Mouse (Mus musculus) embryonic facial prominence, embryonic 14.5 days (tissue): ENCODE data around the gene Plau. TPM values are rescaled to one million over a fixed set of nuclear protein-coding genes. Genes with fewer than 3 reads are reported as not detected.

Source experiments
- ATAC-seq: fragments of 200-750 bp; cut with Nextera tagmentation; 2 replicates; pipeline ENCODE4 v1.8.0; 2017; ENCODE audit warnings: low read depth, moderate number of reproducible peaks, moderate TSS enrichment
- DNase-seq: peaks from one replicate; pipeline ENCODE4 v3.0.0-alpha.2; 2015; ENCODE audit warnings: low spot score
- H3K27ac ChIP-seq: fragments of 300-500 bp; sonication (generic); replicated peaks from 2 replicates; pipeline ENCODE4 v1.5.1; 2014; ENCODE audit warnings: low read depth, mild to moderate bottlenecking, low read length, moderate library complexity
- H3K27me3 ChIP-seq: fragments of 300-500 bp; sonication (generic); replicated peaks from 2 replicates; pipeline ENCODE4 v1.6.1; 2014; ENCODE audit warnings: low read length; ENCODE audit not compliant: control insufficient read depth, insufficient read depth
- H3K36me3 ChIP-seq: fragments of 300-500 bp; sonication (generic); 2 replicates; pipeline ENCODE4 v1.6.1; 2014; ENCODE audit warnings: low read length, mixed read lengths; ENCODE audit not compliant: control insufficient read depth, insufficient read depth
- H3K4me1 ChIP-seq: fragments of 300-500 bp; sonication (generic); 2 replicates; pipeline ENCODE4 v1.6.1; 2014; ENCODE audit warnings: antibody characterized with exemption, low read length; ENCODE audit not compliant: control insufficient read depth, insufficient read depth
- H3K4me2 ChIP-seq: fragments of 300-500 bp; sonication (generic); 2 replicates; pipeline ENCODE4 v1.6.1; 2014; ENCODE audit warnings: low read depth, mild to moderate bottlenecking, low read length, moderate library complexity, mixed read lengths
- H3K4me3 ChIP-seq: fragments of 300-500 bp; sonication (generic); 2 replicates; pipeline ENCODE4 v1.5.1; 2014; ENCODE audit warnings: low read depth, mild to moderate bottlenecking, low read length
- H3K9ac ChIP-seq: fragments of 300-500 bp; sonication (generic); 2 replicates; pipeline ENCODE4 v1.6.1; 2014; ENCODE audit warnings: low read depth, mild to moderate bottlenecking, low read length, moderate library complexity, mixed read lengths
- H3K9me3 ChIP-seq: fragments of 300-500 bp; sonication (generic); 2 replicates; pipeline ENCODE4 v1.6.1; 2016; ENCODE audit warnings: low read length; ENCODE audit not compliant: control insufficient read depth
- WGBS: fragments of 180-500 bp; shearing (Covaris S2); extraction: QIAGEN DNeasy Blood & Tissue Kit; methylation state at CpG from one replicate; pipeline ENCODE4 v1.1.7; 2014; 5-methylcytosine and 5-hydroxymethylcytosine counted together
- polyA plus RNA-seq: library from polyadenylated mRNA; unstranded; fragments of >200 nt; fragmentation: Nextera tagmentation; extraction: Ambion mirVana; gene quantifications from 2 replicates; pipeline ENCODE4 v1.2.1, GENCODE M21; 2014

Plau gene
- 2.5 and 2.8 TPM in 2 replicates for polyA plus RNA-seq

GRCm38 (mm10) chr14:20836171-20836904 is at the start of gene Plau:
TSS of gene Plau (plus strand) at chr14:20836660.
- ATAC-seq: peak; percentile 92
- peak; percentile 91 for DNase-seq
- Histone ChIP-seq H3K4me3 (peak within 1 kb of the TSS; percentile 45), H3K27me3 (no peaks in the 10 kb centered on the region), H3K27ac (no peak within 1 kb of the TSS), H3K36me3 (no peaks in the 10 kb centered on the region), H3K9me3 (no peaks in the 10 kb centered on the region), H3K4me2 (peak within 1 kb of the TSS; percentile 75), H3K4me1 (no peaks in the 10 kb centered on the region; the same call in 1 of the 2 replicates), H3K9ac (peak within 1 kb of the TSS; percentile 66)
- 2% methylated on average over 20 of the region's 33 CpGs for WGBS

GRCm38 (mm10) chr14:20788151-20788550 is 48.3 kb upstream of the Plau start:
- 72% methylated on average over 3 of the region's 3 CpGs for WGBS
- Histone ChIP-seq H3K4me3 (no peak overlapping the region), H3K36me3 (peaks cover 79% of the 10 kb centered on the region), H3K4me1 (peaks cover 17% of the 10 kb centered on the region), H3K9ac (no peak overlapping the region), H3K4me2 (no peak overlapping the region), H3K9me3 (no peaks in the 10 kb centered on the region), H3K27ac (no peak overlapping the region), H3K27me3 (no peaks in the 10 kb centered on the region)
- no peak for ATAC-seq
- no peak for DNase-seq

GRCm38 (mm10) chr14:20789593-20789992 is 46.9 kb upstream of the Plau start:
- Histone ChIP-seq H3K36me3 (peaks cover 65% of the 10 kb centered on the region), H3K27me3 (no peaks in the 10 kb centered on the region), H3K9ac (no peak overlapping the region), H3K4me2 (no peak overlapping the region), H3K27ac (no peak overlapping the region), H3K4me1 (peaks cover 18% of the 10 kb centered on the region), H3K9me3 (no peaks in the 10 kb centered on the region), H3K4me3 (no peak overlapping the region)
- 90% methylated on average over 4 of the region's 4 CpGs for WGBS
- no peak for ATAC-seq
- DNase-seq: no peak

GRCm38 (mm10) chr14:20790445-20790844 is 46.0 kb upstream of the Plau start:
- Histone ChIP-seq H3K9ac (no peak overlapping the region), H3K4me3 (no peak overlapping the region), H3K9me3 (no peaks in the 10 kb centered on the region), H3K27ac (no peak overlapping the region), H3K4me2 (no peak overlapping the region), H3K36me3 (peaks cover 60% of the 10 kb centered on the region), H3K27me3 (no peaks in the 10 kb centered on the region), H3K4me1 (peaks cover 26% of the 10 kb centered on the region)
- DNase-seq (no peak), ATAC-seq (no peak)
- WGBS: 94% methylated on average over 5 of the region's 5 CpGs

- no peaks in the 10 kb centered on the region for H3K9me3 ChIP-seq
- H3K4me1 ChIP-seq: peaks cover 31% of the 10 kb centered on the region
- WGBS: 96% methylated on average over 6 of the region's 6 CpGs
- H3K27me3 ChIP-seq: no peaks in the 10 kb centered on the region
- DNase-seq: no peak
- H3K4me2 ChIP-seq: no peak overlapping the region
- ATAC-seq: no peak
- no peak overlapping the region for H3K4me3 ChIP-seq
- H3K27ac ChIP-seq: no peak overlapping the region
- H3K9ac ChIP-seq: no peak overlapping the region
- peaks cover 55% of the 10 kb centered on the region for H3K36me3 ChIP-seq
These were observed 45.5 kb upstream of the Plau start for GRCm38 (mm10) chr14:20790996-20791395.

GRCm38 (mm10) chr14:20791511-20792242 is 44.8 kb upstream of the Plau start:
- H3K4me2 ChIP-seq: peak overlapping the region; percentile 87
- H3K4me1 ChIP-seq: peaks cover 31% of the 10 kb centered on the region
- DNase-seq: peak; percentile 49
- peak overlapping the region; percentile 37 for H3K9ac ChIP-seq
- WGBS: 70% methylated on average over 16 of the region's 16 CpGs
- H3K27me3 ChIP-seq: no peaks in the 10 kb centered on the region
- ATAC-seq: no peak
- H3K36me3 ChIP-seq: peaks cover 49% of the 10 kb centered on the region
- H3K4me3 ChIP-seq: no peak overlapping the region
- H3K9me3 ChIP-seq: no peaks in the 10 kb centered on the region
- H3K27ac ChIP-seq: no peak overlapping the region

- H3K4me1 ChIP-seq: peaks cover 31% of the 10 kb centered on the region
- no peak for ATAC-seq
- WGBS: 61% methylated on average over 8 of the region's 8 CpGs
- H3K36me3 ChIP-seq: peaks cover 44% of the 10 kb centered on the region
- peak overlapping the region; percentile 87 for H3K4me2 ChIP-seq
- H3K27me3 ChIP-seq: no peaks in the 10 kb centered on the region
- peak overlapping the region; percentile 82 for H3K9ac ChIP-seq
- no peaks in the 10 kb centered on the region for H3K9me3 ChIP-seq
- H3K4me3 ChIP-seq: peak overlapping the region; percentile 85
- peak overlapping the region; percentile 71; the same call in 1 of the 2 replicates for H3K27ac ChIP-seq
- DNase-seq: no peak
These were observed 44.1 kb upstream of the Plau start for GRCm38 (mm10) chr14:20792243-20792921.

- WGBS: 0% methylated on average over 24 of the region's 57 CpGs
- Histone ChIP-seq H3K4me3 (peak overlapping the region; percentile 85), H3K9me3 (no peaks in the 10 kb centered on the region), H3K4me2 (peak overlapping the region; percentile 87), H3K9ac (peak overlapping the region; percentile 82), H3K27ac (peak overlapping the region; percentile 71; the same call in 1 of the 2 replicates), H3K27me3 (no peaks in the 10 kb centered on the region), H3K4me1 (peaks cover 31% of the 10 kb centered on the region), H3K36me3 (peaks cover 36% of the 10 kb centered on the region)
- ATAC-seq: peak; percentile 15
- DNase-seq: peak; percentile 68
These were observed 43.3 kb upstream of the Plau start for GRCm38 (mm10) chr14:20792922-20793757.
